In genomic region chr3:90612061-90612460, GRCm38 (mm10) we compare ENCODE assay signal across 19 mouse cellular contexts. TPM values are rescaled to one million over a fixed set of nuclear protein-coding genes. Genes with fewer than 3 reads are reported as not detected.
DNase-seq lines count a peak whose midpoint lies in the region; ATAC-seq and TF ChIP-seq lines count a peak whose summit lies in the region.
"Had no signal": no experiment of that assay in that cellular context is flagged by ENCODE, and none has a peak within 500 bp of the region (broad histone marks: within the 10 kb centered on the region; RNA-seq: fewer than 3 reads in every experiment).

No protein-coding gene starts in this region.

- peak in 1 of 2 experiments; percentile 25 for DNase-seq in spleen, adult 2 months (ENCODE audit: low read depth in 1 of 2, low spot score in 2 of 2)
- DNase-seq in spleen, adult 12 weeks (ENCODE audit: low spot score), result no peak
- DNase-seq in NIH3T3 (ENCODE audit: low read depth) (peak; percentile 95), liver (no peak)
- no peak for DNase-seq in right cerebral cortex, postnatal 4 days
- no peak for DNase-seq in hindbrain, embryonic 11.5 days (ENCODE audit: low spot score)
- DNase-seq: cerebellum, adult 9-11 months had no signal

- H3K4me3 ChIP-seq in spleen, adult 2 months (ENCODE audit: extremely low read depth, insufficient read depth, insufficient read length), result no peak overlapping the region
- no peak overlapping the region for H3K4me3 ChIP-seq in macrophage (ENCODE audit: inconsistent target)
- H3K4me3 ChIP-seq in hindbrain, embryonic 11.5 days (ENCODE audit: low read depth, low read length), result no peak overlapping the region

- H3K27me3 ChIP-seq in spleen, adult 2 months (ENCODE audit: control insufficient read depth, insufficient read depth, low read length), result no peaks in the 10 kb centered on the region
- H3K27me3 ChIP-seq in hindbrain, embryonic 11.5 days (ENCODE audit: control insufficient read depth, insufficient read depth, low read length), result no peaks in the 10 kb centered on the region
- H3K27me3 ChIP-seq: Patski had no signal

- H3K36me3 ChIP-seq in spleen, adult 2 months (ENCODE audit: control insufficient read depth, insufficient read depth, low read length), result no peaks in the 10 kb centered on the region
- no peaks in the 10 kb centered on the region for H3K36me3 ChIP-seq in macrophage (ENCODE audit: inconsistent target)
- H3K36me3 ChIP-seq in hindbrain, embryonic 11.5 days (ENCODE audit: control insufficient read depth, insufficient read depth, low read length), result no peaks in the 10 kb centered on the region
- H3K36me3 ChIP-seq: liver, embryonic 15.5 days had no signal

- H3K27ac ChIP-seq in spleen, adult 2 months (ENCODE audit: insufficient read depth, low read length), result peak overlapping the region; percentile 55
- H3K27ac ChIP-seq in macrophage, result peak overlapping the region; percentile 79
- no peak overlapping the region for H3K27ac ChIP-seq in hindbrain, embryonic 11.5 days (ENCODE audit: low read depth, low read length)
- H3K27ac ChIP-seq: liver, embryonic 15.5 days had no signal

- no peak overlapping the region for H3K4me2 ChIP-seq in hindbrain, embryonic 11.5 days (replicated peaks; ENCODE audit: low read depth, low read length)

- no peak for ATAC-seq in hindbrain, embryonic 11.5 days (ENCODE audit: low FRiP score)

- peaks cover 27% of the 10 kb centered on the region; the same call in 1 of the 2 replicates for H3K4me1 ChIP-seq in spleen, adult 2 months (ENCODE audit: control insufficient read depth, insufficient read depth, insufficient read length)
- peaks cover 2% of the 10 kb centered on the region; the same call in 1 of the 2 replicates for H3K4me1 ChIP-seq in hindbrain, embryonic 11.5 days (replicated peaks; ENCODE audit: control insufficient read depth, insufficient read depth, low read length)

- no peak for TF ChIP-seq CTCF in spleen, adult 2 months (IDR thresholded peaks at IDR 0.05; ENCODE audit: extremely low read depth, insufficient read depth, insufficient read length, insufficient replicate concordance)

- WGBS in spleen, adult 2 months, result 28% methylated on average over 4 of the region's 4 CpGs
- 14% methylated on average over 4 of the region's 4 CpGs for WGBS in macrophage (ENCODE audit: missing documents)
- 67% methylated on average over 4 of the region's 4 CpGs for WGBS in hindbrain, embryonic 11.5 days

- H3K9ac ChIP-seq in hindbrain, embryonic 11.5 days (ENCODE audit: low read depth, low read length), result no peak overlapping the region
- H3K9ac ChIP-seq: forebrain, postnatal 0 days; liver, embryonic 15.5 days had no signal

- H3K9me3 ChIP-seq in hindbrain, embryonic 11.5 days (ENCODE audit: control insufficient read depth, low read length), result no peaks in the 10 kb centered on the region
- H3K9me3 ChIP-seq: liver, embryonic 15.5 days had no signal

- H3K79me2 ChIP-seq in macrophage (ENCODE audit: inconsistent target), result peaks cover 39% of the 10 kb centered on the region

- TF ChIP-seq POLR2A in spleen, adult 2 months (IDR thresholded peaks at IDR 0.05; ENCODE audit: low read depth, low read length), result no peak

RNA-seq across cellular contexts. Expression of gene S100a6, which starts 0.6 kb away (rescaled TPM):
- 90.6 and 121 TPM in 2 replicates for polyA plus RNA-seq in spleen, adult 2 months (2012; rRNA removed)
- total RNA-seq in macrophage (2018; cell fraction: chromatin; rRNA removed), result 100 to 1,000 TPM in 1 of 26 experiments, 10 to 100 TPM in 7, 1 to 10 TPM in 16, not detected in 2; 2.3 to 191 (median 6.3) TPM
- total RNA-seq in macrophage (2018; cell fraction: cytosol; rRNA removed), result 100 to 1,000 TPM in 22 of 26 experiments, 10 to 100 TPM in 4; 66.6 to 211 (median 144) TPM
- total RNA-seq in macrophage (2018; cell fraction: nucleus; rRNA removed), result 100 to 1,000 TPM in 1 of 26 experiments, 10 to 100 TPM in 24, 1 to 10 TPM in 1; 9.8 to 118 (median 30.3) TPM
- polyA plus RNA-seq in macrophage (2018), result 41.2 to 308 TPM (median 103 TPM) in 3 replicates
- 23.5 and 25.9 TPM in 2 replicates for polyA plus RNA-seq in hindbrain, embryonic 11.5 days (2014; fragmentation: Nextera tagmentation; extraction: Ambion mirVana)

RNA-seq across cellular contexts. Expression of gene S100a5, which starts 3.7 kb away (rescaled TPM):
- polyA plus RNA-seq in spleen, adult 2 months (2012; rRNA removed), result not detected in 2 replicates
- total RNA-seq in macrophage (2018; cell fraction: chromatin; rRNA removed), result not detected
- total RNA-seq in macrophage (2018; cell fraction: cytosol; rRNA removed), result not detected
- total RNA-seq in macrophage (2018; cell fraction: nucleus; rRNA removed), result not detected
- not detected in 3 replicates for polyA plus RNA-seq in macrophage (2018)
- polyA plus RNA-seq in hindbrain, embryonic 11.5 days (2014; fragmentation: Nextera tagmentation; extraction: Ambion mirVana), result not detected in 2 replicates
- total RNA-seq: adrenal gland, postnatal 14 days; forebrain, postnatal 0 days; heart, adult 18-20 months; heart, postnatal 36 days; layer of hippocampus, adult 2 months; left cerebral cortex, postnatal 25 days; megakaryocyte-erythroid progenitor cell, adult 5-6 weeks had no signal
- polyA plus RNA-seq: forebrain, postnatal 0 days; kidney, adult 2 months; liver, embryonic 15.5 days; Patski had no signal

RNA-seq across cellular contexts. Expression of gene S100a4, which starts 8.5 kb away (rescaled TPM):
- polyA plus RNA-seq in spleen, adult 2 months (2012; rRNA removed), result 43.5 and 68.3 TPM in 2 replicates
- 100 to 1,000 TPM in 1 of 26 experiments, 10 to 100 TPM in 3, 1 to 10 TPM in 15, not detected in 7; 2.0 to 107 (median 5.4) TPM for total RNA-seq in macrophage (2018; cell fraction: chromatin; rRNA removed)
- total RNA-seq in macrophage (2018; cell fraction: cytosol; rRNA removed), result 100 to 1,000 TPM in 13 of 26 experiments, 10 to 100 TPM in 13; 31.5 to 299 (median 113) TPM
- total RNA-seq in macrophage (2018; cell fraction: nucleus; rRNA removed), result 10 to 100 TPM in 19 of 26 experiments, 1 to 10 TPM in 7; 5.3 to 99.0 (median 15.9) TPM
- 174 to 303 TPM (median 196 TPM) in 3 replicates for polyA plus RNA-seq in macrophage (2018)
- 0.91 and 1.4 TPM in 2 replicates for polyA plus RNA-seq in hindbrain, embryonic 11.5 days (2014; fragmentation: Nextera tagmentation; extraction: Ambion mirVana)

RNA-seq across cellular contexts. Expression of gene Gm42674, which starts 10.4 kb away (rescaled TPM):
- not detected in 2 replicates for polyA plus RNA-seq in spleen, adult 2 months (2012; rRNA removed)
- total RNA-seq in macrophage (2018; cell fraction: chromatin; rRNA removed), result not detected
- not detected for total RNA-seq in macrophage (2018; cell fraction: cytosol; rRNA removed)
- not detected for total RNA-seq in macrophage (2018; cell fraction: nucleus; rRNA removed)
- not detected in 3 replicates for polyA plus RNA-seq in macrophage (2018)
- not detected in 2 replicates for polyA plus RNA-seq in hindbrain, embryonic 11.5 days (2014; fragmentation: Nextera tagmentation; extraction: Ambion mirVana)
- total RNA-seq: adrenal gland, postnatal 14 days; forebrain, postnatal 0 days; heart, adult 18-20 months; heart, postnatal 36 days; layer of hippocampus, adult 2 months; left cerebral cortex, postnatal 25 days; megakaryocyte-erythroid progenitor cell, adult 5-6 weeks had no signal
- polyA plus RNA-seq: embryonic facial prominence, embryonic 14.5 days; forebrain, postnatal 0 days; kidney, adult 2 months; liver, embryonic 15.5 days; Patski had no signal

RNA-seq across cellular contexts. Expression of gene S100a2, which starts 22.0 kb away (rescaled TPM):
- polyA plus RNA-seq in spleen, adult 2 months (2012; rRNA removed), result not detected in 2 replicates
- total RNA-seq in macrophage (2018; cell fraction: chromatin; rRNA removed), result not detected
- not detected for total RNA-seq in macrophage (2018; cell fraction: cytosol; rRNA removed)
- total RNA-seq in macrophage (2018; cell fraction: nucleus; rRNA removed), result not detected
- not detected in 3 replicates for polyA plus RNA-seq in macrophage (2018)
- not detected in 2 replicates for polyA plus RNA-seq in hindbrain, embryonic 11.5 days (2014; fragmentation: Nextera tagmentation; extraction: Ambion mirVana)
- total RNA-seq: adrenal gland, postnatal 14 days; forebrain, postnatal 0 days; heart, adult 18-20 months; heart, postnatal 36 days; layer of hippocampus, adult 2 months; left cerebral cortex, postnatal 25 days; megakaryocyte-erythroid progenitor cell, adult 5-6 weeks had no signal
- polyA plus RNA-seq: embryonic facial prominence, embryonic 14.5 days; forebrain, postnatal 0 days; kidney, adult 2 months; liver, embryonic 15.5 days; Patski had no signal

Comparison
In these comparisons a context has a peak if more than half of its experiments do, and no peak if none do; other contexts are left out.
1. RNA of gene S100a4, which starts 8.5 kb away (polyA plus RNA-seq): 174 to 303 TPM in macrophage and 43.5 to 68.3 TPM in spleen, adult 2 months; 0.91 to 1.4 TPM in hindbrain, embryonic 11.5 days; every median in the first group is over 10 times any median in the second.